Mouse (Mus musculus): ENCODE results near the gene Ano10.

The Ano10 gene

GRCm38 (mm10) chr9:122135095-122135884 lies 158.9 kb downstream of the Ano10 start:
- no peak for DNase-seq (ENCODE audit: extremely low read depth, low read depth, low spot score)

GRCm38 (mm10) chr9:122132145-122132544 lies 162.1 kb downstream of the Ano10 start:
- no peak for DNase-seq (ENCODE audit: extremely low read depth, low read depth, low spot score)

- no peak for DNase-seq (ENCODE audit: extremely low read depth, low read depth, low spot score)
These were observed 163.6 kb downstream of the Ano10 start for GRCm38 (mm10) chr9:122130666-122131065.

GRCm38 (mm10) chr9:122128686-122129085 lies 165.5 kb downstream of the Ano10 start:
- no peak for DNase-seq (ENCODE audit: extremely low read depth, low read depth, low spot score)

GRCm38 (mm10) chr9:122127271-122127785 lies 166.9 kb downstream of the Ano10 start:
- no peak for DNase-seq (ENCODE audit: extremely low read depth, low read depth, low spot score)

- DNase-seq (ENCODE audit: extremely low read depth, low read depth, low spot score) = no peak
These were observed 167.4 kb downstream of the Ano10 start for GRCm38 (mm10) chr9:122126790-122127189.
